Mouse (Mus musculus) lung, postnatal 25 days (tissue): ENCODE results near the gene Tmem259.

ENCODE experiments used
- DNase-seq: peaks from one replicate; pipeline ENCODE4 v3.0.0; 2022; ENCODE audit warnings: low spot score

The Tmem259 gene

DNA sequence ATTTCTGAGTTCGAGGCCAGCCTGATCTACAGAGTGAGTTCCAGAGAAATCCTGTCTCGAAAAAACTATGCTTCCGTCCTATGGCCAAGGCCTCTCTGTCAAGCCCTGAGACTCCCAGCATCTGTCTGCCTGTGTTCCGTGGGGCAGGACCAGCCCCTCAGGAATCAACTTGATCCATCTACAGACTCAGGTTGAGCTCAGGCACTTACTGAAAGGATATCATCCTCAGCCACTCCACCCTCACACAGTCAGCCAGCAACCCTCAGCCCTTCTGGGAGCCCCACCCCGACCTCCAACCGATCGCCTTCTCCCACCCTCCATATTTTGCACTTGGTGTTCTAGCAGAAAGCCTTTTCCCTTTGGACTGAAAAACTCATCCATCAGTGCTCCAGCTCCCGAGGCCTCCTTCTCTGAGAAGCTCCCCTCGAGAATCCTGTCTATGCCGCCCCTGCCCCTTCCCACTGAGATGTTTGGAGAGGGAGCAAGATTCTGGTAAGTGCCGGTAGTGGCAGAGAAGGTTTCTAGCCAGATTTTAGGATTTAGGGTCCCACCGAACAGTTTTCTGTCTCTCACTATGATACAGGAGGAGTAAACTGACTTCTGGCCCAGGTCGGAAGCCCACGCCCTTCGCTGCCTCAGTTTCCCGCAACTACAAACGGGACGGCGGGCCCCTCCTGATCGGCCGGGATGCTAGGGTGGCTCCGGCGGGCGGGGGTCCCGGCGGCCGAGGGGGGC is 3.8 kb upstream of the Tmem259 start:
- peak; percentile 14 for DNase-seq

DNA sequence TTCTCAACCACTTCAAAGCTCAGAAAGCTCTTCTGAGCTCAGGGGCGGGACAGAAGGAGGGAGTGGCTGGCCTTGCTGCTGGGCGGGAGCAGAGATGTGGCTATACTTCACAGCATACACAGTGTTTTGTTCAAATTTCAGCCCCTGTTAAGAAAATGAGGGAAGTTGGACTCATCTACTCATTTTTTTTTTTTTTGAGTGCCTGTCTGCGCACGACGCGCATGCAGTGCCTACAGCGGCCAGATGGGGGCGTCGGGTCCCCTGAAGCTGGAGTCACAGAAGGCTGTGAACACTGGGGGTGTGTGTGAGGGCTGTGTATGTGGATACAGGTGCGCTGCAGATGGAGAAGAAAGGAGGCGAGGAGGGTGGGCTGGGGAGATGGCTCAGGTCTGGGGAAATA is 2.8 kb upstream of the Tmem259 start:
- peak; percentile 93 for DNase-seq

DNA sequence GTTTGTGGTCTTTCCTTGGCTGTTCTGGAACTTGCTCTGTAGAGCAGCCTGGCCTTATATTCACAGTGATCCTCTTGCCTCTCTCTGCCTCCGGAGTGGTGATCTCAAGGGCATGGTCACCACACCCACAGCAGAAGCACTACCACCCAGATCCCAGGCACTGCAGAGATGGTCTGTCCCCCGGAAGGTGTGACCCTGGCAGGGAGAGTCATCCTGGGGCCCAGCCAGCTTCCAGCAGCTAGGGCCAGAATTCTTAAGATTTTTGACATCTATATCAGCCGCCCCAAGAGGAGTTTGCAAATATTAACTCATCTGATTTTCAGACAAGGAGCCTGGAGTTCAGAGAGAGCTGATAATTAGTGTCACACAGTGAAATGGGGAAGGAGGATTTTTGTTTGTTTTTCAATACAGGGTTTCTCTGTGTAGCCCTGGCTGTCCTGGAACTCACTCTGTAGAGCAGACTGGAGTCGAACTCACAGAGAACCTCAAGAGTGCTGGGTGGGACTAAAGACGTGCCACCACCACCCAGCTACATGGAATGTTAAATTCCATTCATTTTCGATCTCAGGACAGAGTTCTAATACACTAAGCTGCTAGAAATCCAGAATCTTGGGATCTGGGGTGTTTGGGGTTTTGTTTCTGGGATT is 2.2 kb upstream of the Tmem259 start:
- DNase-seq = peak; percentile 74

DNA sequence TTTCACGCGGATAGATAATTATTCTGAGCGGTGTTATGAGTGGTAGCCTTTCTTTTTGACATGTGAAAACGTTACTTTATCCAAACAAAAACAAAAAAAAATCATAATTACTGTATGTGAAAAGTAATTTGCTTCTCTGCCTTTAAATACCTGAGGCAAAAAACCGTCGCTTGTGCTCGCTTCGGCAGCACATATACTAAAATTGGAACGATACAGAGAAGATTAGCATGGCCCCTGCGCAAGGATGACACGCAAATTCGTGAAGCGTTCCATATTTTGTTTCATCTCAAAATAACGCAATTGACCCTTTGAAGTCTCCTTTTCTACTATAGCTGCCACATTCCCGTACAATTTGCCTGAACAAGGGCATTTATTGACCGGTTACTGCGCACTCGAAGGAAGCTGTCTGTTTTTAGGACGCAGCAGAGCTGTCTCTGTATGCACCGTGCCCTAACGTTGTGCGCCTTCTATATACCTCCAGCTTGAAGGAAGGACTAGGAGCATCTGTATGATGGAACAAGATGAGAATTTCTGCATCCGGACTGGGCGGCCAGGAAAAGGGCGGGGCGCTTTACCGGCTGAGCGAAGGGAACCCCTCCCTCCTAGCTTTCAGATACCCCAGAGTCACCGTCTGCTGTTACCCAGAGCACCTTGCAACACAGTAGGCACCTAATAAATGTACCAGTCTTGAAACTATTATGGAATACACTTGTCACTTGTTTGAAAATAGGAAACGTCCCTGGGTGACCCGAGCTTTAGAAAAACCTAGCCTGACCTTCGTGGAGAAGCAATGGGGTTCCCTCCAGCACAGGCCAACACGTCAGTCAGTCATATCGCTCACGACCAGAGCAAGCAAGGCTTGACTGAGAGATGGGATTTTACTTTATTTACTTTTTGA is 1.5 kb upstream of the Tmem259 start:
- peak; percentile 82 for DNase-seq

DNA sequence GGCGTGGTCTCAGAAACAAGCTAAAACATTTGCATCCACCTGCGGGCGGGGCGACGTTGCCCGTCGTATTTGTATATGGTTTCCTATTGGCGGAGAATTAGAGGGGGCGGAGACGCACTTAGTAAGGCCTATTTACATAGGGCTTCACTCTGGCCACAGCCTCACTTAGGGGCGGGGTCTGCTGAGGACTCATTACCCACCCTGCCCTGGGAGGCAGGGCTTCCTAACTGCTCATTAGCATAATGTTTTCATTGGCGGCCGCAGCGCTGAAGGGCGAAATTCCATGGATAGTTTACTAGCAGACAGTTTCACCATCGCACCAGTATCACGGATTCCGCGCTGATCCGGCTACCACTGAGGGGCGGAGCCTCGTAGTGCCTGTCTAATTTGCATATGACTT is 741 bp upstream of the Tmem259 start:
- DNase-seq = peak; percentile 99

DNA sequence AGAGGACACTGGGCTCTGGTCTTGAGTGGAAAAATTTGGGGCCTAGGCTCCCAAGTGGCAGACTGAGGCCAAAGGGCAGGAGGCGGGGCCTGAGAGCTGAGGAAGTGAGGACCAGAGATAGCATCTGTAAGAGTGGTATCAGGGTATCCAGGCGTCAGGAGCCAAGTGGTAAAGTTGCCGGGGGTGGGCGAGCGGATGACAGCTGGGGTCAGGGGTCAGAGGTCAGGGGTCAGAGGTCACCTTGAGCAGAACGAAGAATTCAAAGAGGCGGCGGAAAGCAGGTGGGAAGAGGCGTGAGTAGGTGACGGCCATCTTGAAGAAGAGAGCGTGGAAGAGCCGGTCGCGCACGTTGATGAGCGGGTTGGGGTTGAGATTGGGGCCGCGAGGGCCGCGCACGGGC is 460 bp downstream of the Tmem259 start:
- DNase-seq = peak; percentile 57

DNA sequence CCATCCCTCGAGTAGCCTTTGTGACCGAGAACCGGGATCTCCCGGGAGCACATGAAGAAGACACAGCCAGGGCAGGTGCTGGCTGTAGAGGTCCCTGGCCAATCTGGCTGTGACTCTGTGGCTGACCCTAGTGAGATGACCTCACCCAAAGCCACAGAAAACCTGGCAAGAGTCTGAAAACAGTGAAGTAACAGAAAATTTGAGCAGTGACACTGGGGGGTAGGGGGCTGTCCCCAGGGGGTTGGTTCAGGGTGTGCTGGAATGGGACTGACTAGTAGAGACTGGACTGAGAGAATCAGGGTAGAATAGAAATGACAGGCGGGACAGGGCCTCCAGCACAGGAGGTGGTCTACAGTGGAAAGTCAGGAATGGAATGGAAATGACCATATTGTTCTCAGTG is 925 bp downstream of the Tmem259 start:
- DNase-seq = no peak

DNA sequence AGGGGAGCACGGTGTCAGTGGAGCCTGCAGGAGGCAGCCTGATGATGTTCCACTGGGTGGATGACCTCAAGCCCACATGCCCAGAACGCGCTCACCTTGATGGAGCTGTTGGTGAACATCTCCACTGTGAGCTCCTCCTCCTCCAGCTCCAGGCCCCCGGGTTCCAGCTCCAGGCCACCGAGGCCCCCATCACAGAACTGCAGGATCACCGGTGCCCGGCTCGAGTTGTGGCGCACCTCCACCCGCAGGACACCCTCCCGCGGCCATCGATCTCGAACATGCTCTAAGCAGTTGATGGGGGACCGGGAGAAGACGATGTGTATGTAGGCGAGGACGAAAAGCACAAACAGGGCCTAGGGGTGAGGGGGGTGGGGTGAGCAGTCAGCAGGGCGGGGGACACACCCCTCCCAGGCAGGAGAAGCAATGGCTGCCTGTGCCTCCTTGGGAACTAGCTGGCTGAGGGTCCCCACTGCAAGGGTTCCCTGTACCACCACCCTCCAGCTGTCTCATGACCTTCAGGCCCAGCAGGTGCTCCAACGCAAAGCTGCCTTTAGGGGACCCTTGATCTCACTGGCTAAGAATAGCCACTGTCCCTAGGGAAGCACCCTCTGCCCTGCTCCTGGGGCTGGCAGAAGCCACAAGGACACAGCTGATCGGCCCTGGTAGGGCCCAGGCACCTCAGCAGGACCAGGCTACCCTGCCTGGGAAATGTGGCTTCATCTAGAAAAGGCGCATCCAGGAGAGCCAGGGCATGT is 4.6 kb downstream of the Tmem259 start:
- DNase-seq = no peak

DNA sequence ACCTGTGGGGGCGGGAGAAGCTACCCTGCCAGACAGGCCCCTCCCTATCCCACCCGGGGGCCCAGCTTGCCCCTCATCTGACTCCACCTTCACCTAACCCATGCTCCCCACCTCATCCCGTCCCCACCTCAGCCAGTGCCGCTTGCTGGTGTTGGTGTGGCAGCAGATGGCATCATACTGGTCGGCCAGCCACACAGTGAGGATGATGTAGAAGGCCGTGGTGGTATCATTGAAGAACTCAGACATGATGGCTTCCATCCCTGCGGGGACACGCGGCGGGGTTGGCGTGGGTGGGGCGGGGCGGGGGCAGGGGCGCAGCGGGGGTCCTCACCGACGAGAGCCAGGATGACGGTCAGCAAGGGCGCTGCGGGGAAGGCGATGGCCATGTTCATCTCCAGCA is 6.1 kb downstream of the Tmem259 start:
- DNase-seq = no peak

DNA sequence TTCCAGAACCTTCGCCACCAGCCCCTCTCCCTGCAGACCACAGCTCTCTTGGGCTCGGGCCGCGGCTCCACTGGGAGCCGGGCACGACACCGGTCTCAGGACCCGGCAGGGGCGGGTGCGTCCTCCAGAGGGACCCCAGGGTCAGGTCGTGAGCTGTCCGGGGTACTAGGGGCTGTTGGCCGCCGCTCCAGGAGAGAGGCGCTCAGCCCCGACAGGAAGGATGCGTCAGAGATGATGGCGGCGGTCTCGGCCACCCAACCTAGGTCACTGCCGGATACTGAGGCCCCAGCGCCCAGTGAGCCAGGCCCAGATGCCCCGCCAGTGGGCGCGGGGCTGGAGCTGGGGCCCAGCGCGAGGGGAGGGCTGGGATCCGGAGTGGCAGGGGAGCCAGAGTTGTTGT is 6.8 kb downstream of the Tmem259 start:
- no peak for DNase-seq

DNA sequence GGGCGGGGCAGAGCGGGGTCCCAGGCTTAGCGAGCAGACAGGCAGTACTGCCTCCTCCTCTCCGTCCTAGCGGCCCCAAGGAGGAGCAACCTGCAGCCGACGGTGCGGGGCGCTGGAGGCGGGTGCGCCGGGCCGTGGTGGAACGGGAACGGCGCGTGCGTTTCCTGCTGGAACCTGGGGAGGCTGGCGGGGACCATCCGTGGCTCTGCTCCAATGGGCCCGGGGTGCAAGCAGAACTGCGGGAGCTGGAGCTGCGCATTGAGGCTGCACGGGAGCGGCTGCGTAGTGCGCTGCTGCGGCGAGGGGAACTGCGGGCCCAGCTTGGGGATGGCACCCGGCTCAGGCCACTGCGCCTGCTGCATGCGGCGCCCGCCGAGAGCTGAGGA is 7.4 kb downstream of the Tmem259 start:
- DNase-seq = no peak

DNA sequence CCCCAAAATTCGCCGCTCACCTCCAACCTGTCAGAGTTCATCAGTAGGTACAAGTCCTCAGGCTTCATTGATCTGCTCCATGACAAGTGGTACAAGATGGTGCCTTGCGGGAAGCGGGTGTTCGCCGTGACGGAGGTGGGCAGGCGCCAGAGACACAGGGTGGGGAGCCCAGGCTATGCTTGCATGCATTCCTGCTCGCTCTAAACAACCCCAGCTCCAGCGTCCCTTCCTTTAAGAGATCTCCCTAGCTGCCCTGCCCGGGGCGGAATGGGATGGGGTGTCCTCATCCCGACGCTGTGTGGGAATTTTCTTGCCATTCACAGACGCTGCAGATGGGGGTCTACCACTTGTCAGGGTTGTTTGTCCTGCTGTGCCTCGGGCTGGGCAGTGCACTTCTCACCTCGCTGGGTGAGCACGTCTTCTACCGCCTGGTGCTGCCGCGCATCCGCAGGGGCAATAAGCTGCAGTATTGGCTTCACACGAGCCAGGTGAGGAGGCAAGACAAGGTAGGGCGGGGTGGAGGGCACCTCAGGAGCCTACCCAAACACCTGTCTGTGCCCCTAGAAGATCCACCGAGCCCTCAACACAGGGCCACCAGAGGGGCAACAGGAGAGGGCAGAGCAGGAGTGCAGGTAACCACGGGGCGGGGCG is 7.9 kb downstream of the Tmem259 start:
- DNase-seq = no peak

DNA sequence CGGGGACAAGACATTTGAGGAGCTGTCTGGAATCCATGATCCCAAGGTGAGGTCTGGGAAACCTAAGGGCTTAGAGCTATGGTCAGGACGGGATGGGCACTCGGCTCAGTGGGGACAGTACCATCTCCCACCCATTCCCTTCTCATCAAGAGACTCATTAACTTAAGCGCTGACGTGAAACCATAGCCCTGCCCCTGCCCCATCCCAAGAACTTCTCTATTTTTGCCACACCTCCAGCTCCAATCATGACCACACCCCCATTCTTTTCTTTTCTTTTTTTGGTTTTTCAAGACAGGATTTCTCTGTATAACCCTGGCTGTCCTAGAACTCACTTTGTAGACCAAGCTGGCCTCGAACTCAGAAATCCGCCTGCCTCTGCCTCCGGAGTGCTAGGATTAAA is 9.5 kb downstream of the Tmem259 start:
- no peak for DNase-seq

DNA sequence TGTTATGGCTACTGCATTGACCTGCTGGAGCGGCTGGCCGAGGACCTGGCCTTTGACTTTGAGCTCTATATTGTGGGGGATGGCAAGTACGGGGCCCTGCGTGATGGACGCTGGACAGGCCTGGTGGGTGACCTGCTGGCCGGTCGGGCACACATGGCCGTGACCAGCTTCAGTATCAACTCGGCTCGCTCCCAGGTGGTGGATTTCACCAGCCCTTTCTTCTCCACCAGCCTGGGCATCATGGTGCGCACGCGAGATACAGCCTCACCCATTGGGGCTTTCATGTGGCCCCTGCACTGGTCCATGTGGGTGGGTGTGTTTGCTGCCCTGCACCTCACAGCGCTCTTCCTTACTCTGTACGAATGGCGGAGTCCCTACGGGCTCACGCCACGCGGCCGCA is 10.0 kb downstream of the Tmem259 start:
- DNase-seq = no peak

DNA sequence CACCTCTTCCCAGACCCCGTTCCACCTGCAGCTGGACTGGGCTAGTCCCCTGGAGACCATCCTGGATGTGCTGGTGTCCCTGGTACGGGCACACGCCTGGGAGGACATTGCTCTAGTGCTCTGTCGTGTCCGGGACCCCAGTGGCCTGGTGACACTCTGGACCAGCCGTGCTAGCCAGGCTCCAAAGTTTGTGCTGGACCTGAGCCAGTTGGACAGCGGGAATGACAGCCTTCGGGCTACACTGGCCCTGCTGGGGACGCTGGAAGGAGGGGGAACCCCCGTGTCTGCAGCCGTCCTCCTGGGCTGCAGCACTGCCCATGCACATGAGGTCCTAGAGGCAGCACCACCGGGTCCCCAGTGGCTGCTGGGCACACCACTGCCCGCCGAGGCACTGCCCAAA is 11.3 kb downstream of the Tmem259 start:
- no peak for DNase-seq

DNA sequence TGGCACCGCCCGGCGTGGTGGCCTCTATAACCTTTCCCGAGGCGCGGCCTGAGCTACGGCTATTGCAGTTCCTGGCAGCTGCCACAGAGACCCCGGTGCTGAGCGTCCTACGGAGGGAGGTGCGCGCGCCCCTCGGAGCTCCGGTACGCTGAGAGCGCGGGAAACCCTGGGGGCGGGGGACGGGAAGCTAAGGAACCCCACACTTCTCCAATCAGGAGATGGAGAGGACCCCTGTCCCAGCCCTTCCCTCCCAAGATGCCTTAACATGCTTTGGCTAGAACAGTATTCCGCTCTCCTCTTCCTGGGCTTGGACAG is 13.0 kb downstream of the Tmem259 start:
- DNase-seq = no peak

DNA sequence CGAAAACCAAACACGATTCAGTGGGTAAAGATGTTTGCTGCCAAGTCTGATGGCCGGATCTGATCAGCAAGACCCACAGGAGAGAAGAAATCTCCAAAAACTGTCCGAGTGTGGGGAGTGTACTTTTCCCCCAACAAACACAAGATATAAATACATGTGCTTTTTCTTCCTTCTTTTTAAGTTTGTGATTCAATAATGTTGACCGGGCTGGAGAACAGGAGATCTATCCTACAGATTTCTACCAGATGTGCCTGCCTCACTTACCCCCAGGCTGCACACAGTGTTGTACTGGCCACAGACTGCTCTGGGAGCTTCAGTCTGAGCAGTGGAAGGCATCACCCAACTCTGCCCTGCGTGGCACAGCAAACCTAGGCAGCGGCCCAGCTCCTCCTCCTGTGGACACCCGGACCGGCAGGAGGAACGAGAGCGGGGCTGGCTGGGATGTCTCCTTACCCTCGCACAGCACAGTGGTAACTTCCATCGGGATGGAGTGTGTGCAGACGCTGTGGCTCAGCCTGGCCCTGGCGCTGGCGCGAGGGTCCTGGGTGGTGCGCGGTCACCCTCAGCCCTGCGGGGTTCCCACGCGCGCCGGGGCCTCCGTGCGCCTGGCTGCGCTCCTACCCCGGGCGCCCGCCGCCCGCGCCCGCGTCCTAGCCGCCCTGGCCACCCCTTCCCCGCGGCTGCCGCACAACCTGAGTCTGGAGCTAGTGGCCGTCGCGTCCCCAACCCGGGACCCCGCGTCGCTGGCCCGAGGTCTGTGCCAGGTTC is 13.5 kb downstream of the Tmem259 start, which contains the start of gene Grin3b:
Grin3b (plus strand) TSS at position 301 of the 768 bp plus-strand sequence.
- DNase-seq = no peak

DNA sequence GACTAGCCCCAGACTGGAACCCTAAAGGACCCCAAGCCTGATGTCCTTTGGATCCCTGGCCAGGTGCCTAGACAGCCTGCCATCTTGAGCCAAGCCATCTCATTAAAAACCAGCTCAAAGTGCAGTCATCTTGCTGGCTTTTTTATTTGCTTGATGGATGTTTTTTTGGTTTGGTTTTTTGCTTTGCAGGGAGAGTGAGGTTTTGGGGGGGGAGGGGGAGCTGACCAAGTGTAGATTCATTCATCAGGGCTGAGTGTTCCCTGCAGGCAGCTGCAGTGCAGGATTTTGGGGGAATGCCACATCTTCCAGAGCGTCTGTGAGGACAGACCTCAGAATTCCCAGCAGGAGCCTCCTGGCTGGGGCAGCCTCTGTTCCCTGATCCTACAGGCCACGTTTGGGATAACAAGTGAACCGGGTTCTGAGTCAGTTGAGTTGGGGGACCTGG is 15.0 kb downstream of the Tmem259 start:
- no peak for DNase-seq

DNA sequence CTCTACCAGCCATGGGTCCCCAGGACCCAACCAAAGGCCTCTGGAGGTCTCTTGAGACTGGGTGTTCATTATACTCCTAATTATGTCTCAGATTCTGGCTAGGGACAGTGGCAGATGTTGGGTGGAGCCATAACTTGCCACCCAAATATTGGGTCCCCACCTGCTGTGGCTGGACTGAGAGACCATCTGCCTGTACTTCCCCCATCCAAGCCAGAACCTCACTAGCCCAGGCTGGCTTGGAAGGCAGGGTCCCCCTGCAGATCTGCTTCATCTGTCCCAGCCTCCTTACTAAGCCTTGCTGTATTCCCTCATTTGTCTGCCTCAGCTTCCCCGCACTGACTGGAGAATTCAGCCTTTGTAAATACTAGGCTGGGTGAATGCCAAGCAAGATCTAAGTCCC is 15.9 kb downstream of the Tmem259 start:
- no peak for DNase-seq

DNA sequence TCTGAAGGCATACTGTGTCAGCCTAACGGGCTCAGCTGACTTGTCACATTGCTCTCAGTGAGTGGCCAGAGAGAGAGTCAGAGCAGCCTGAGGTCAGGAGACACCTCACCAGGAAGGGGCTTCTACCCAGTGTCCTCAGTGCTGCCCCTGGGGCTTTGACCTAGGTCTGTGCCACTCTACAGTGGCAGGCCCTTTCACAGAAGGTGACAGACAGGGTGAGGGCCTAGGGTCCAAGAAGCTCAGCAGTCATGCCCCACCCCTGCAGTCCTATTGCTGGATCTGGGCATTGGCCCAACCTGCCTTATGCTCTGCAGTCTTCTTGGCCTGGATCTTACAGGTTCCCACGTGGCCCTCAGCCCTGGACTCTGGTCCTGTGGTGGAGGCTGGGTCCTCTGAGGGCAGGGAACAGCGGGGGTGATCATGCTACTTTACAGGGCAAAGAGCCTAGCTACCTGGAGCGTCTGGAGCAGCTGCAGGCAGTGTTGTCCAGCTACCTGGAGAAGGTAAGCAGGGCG is 17.2 kb downstream of the Tmem259 start:
- no peak for DNase-seq

DNA sequence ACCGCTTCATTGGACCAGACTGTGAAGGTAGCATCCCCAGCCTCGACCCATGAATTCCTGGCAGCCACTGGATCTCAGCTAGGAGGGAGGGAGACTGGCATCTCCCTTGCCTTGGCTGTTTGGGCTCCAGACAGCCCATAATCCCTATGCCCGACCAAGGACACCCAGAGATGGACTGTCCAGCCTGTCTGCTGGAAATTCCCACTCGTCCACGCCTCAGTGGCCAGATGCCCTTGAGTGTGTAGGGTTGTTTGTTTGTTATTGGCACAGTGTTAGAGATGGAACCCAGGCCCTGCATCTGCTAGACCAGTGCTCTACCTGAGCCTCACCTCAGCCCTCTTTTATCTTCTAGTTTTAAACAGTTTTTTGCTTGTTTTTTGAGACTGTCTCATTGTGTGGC is 18.8 kb downstream of the Tmem259 start:
- DNase-seq = no peak
